Mouse (Mus musculus) small intestine, adult 2 months (tissue): ENCODE measurements around the gene Zfp853.
A peak's percentile ranks its signal among the peaks of the same experiment; 100 is the strongest.

Experiments
- CTCF ChIP-seq: fragments of 200-500 bp; IDR thresholded peaks from 2 replicates; pipeline ENCODE4 v1.5.1; 2012; ENCODE audit warnings: low read depth, mild to moderate bottlenecking, control low read depth, inconsistent platforms, low read length, moderate library complexity, mixed read lengths; ENCODE audit not compliant: insufficient replicate concordance, insufficient read length; ENCODE audit errors: extremely low read depth
- POLR2A ChIP-seq: fragments of 200-500 bp; IDR thresholded peaks from 2 replicates; pipeline ENCODE4 v1.6.1; 2012; ENCODE audit warnings: low read depth, mild to moderate bottlenecking, control low read depth, inconsistent platforms, low read length, moderate library complexity

DNA sequence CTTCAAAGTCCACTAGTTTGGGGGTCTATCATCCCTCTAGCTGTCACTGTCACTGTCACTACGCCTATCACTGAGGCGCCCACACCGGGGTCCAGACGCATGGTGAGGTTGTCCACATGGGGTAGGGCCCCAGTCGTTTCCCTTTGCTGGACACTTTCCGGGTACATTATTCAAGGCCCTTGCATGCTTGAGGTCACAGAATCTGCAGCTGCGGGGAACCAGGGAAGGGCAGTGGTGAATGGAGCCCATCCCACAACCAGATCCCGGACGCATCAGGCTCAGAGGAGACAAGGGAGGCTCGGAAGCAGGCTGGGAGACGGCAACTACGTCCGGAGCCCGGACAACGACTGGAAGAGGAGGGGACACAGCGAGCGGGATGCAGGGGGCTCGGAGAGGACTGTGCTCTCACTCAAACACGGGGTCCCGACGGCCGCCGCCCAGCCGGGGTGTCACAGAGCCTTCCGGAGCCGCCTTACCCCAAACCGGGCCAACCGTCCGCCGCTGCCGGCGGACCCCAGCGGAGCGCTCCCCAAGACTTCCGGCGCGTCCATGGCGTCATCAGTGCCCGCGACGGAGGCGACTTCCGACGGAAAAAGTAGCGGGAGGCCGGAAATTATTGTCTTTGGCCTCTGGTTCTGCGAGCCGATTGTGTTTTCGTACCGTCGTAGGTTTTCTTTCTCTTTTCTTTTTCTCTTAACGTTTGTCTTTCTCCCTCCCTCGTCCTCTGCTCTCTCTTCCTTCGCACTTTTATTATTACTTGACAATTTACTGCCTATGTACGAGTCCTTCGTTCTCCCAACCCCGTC lies 35.5 kb upstream of the Zfp853 start, which contains the start of gene Zdhhc4:
- TF ChIP-seq CTCF, result no peak
- TF ChIP-seq POLR2A, result peak; percentile 63; the same call in 1 of the 2 replicates
